Comparison of ENCODE assay signal across 7 mouse cellular contexts in genomic region chr7:4145552-4146190, GRCm38 (mm10). TPM values are rescaled to one million over a fixed set of nuclear protein-coding genes. Genes with fewer than 3 reads are reported as not detected.
DNase-seq lines count a peak whose midpoint lies in the region; ATAC-seq and TF ChIP-seq lines count a peak whose summit lies in the region.

No protein-coding gene starts in this region.

- no peak overlapping the region; the same call in 1 of the 2 replicates for H3K27ac ChIP-seq in layer of hippocampus, adult 2 months
- no peak overlapping the region for H3K27ac ChIP-seq in liver, embryonic 14.5 days

- no peak for DNase-seq in layer of hippocampus, adult 2 months (ENCODE audit: low spot score in 2 of 2)
- no peak for DNase-seq in layer of hippocampus, adult 9-10 months (ENCODE audit: low spot score)
- peak; percentile 78 for DNase-seq in ES-CJ7 (ENCODE audit: low read depth, low spot score)
- peak; percentile 82 for DNase-seq in adrenal gland, adult 2 months
- peak in 1 of 3 experiments; percentile 27 for DNase-seq in liver, embryonic 14.5 days (ENCODE audit: low read depth in 3 of 3, low spot score in 3 of 3)
- DNase-seq in spleen, postnatal 4 days (ENCODE audit: low spot score in 2 of 2): peak; percentile 52 to 78

- H3K4me1 ChIP-seq in liver, embryonic 14.5 days (replicated peaks; ENCODE audit: control insufficient read depth in 2 of 2, insufficient read depth in 2 of 2, low read length in 1 of 2): peaks cover 0 to 7% of the 10 kb centered on the region in 2 experiments

- no peaks in the 10 kb centered on the region for H3K27me3 ChIP-seq in liver, embryonic 14.5 days (ENCODE audit: control insufficient read depth, insufficient read depth, low read length)

- 61% methylated on average over 6 of the region's 6 CpGs for WGBS in liver, embryonic 14.5 days (ENCODE audit: insufficient replicate concordance)

- peaks cover 73% of the 10 kb centered on the region for H3K36me3 ChIP-seq in liver, embryonic 14.5 days (replicated peaks; ENCODE audit: control insufficient read depth, insufficient read depth, low read depth)

- no peak overlapping the region for H3K4me2 ChIP-seq in liver, embryonic 14.5 days (ENCODE audit: low read depth)

- 0 out of 2 replicates have a peak, but pooled peaks have one; percentile 26 for ATAC-seq in erythroblast, adult 5-6 weeks (replicated peaks; ENCODE audit: low FRiP score, poor library complexity, severe bottlenecking)
- ATAC-seq in liver, embryonic 14.5 days (ENCODE audit: insufficient read depth): no peak

- peak; percentile 92 for TF ChIP-seq CTCF in layer of hippocampus, adult 2 months (conservative IDR thresholded peaks at IDR 0.05)
- TF ChIP-seq CTCF in liver, embryonic 14.5 days (IDR thresholded peaks at IDR 0.05; ENCODE audit: low read depth): peak; percentile 93

- H3K9ac ChIP-seq in liver, embryonic 14.5 days (replicated peaks): no peak overlapping the region

- H3K4me3 ChIP-seq in layer of hippocampus, adult 2 months: no peak overlapping the region
- no peak overlapping the region for H3K4me3 ChIP-seq in liver, embryonic 14.5 days (ENCODE audit: insufficient read depth in 1 of 2, low read depth in 2 of 2, low read length in 2 of 2)

- TF ChIP-seq EP300 in liver, embryonic 14.5 days (IDR thresholded peaks at IDR 0.05; ENCODE audit: low read depth): no peak

- no peaks in the 10 kb centered on the region for H3K9me3 ChIP-seq in liver, embryonic 14.5 days (ENCODE audit: control insufficient read depth, low read length)

RNA-seq across cellular contexts. Expression of gene Leng9, which starts 4.5 kb away (rescaled TPM):
- 1 to 10 TPM; 5.6 to 6.6 TPM for total RNA-seq in layer of hippocampus, adult 2 months (2021)
- total RNA-seq in adrenal gland, adult 2 months (2021): 1 to 10 TPM; 8.7 to 9.6 TPM
- polyA plus RNA-seq in adrenal gland, adult 2 months (2012; rRNA removed): 13.4 and 14.8 TPM in 2 replicates
- total RNA-seq in erythroblast, adult 5-6 weeks (2015; ENCODE audit: low replicate concordance): not detected in 2 replicates
- 0.77 and 1.7 TPM in 2 replicates for total RNA-seq in erythroblast, adult 5-6 weeks (2017; ENCODE audit: low replicate concordance)
- 0.61 and 0.71 TPM in 2 replicates for polyA plus RNA-seq in liver, embryonic 14.5 days (2012; rRNA removed)
- 0.44 and 0.56 TPM in 2 replicates for polyA plus RNA-seq in liver, embryonic 14.5 days (2014; fragmentation: Nextera tagmentation; extraction: Ambion mirVana)

RNA-seq across cellular contexts. Expression of gene Leng8, which starts 8.8 kb away (rescaled TPM):
- total RNA-seq in layer of hippocampus, adult 2 months (2021): 100 to 1,000 TPM; 189 to 218 TPM
- 100 to 1,000 TPM in 1 of 2 experiments, 10 to 100 TPM in 1; 80.7 to 112 TPM for total RNA-seq in adrenal gland, adult 2 months (2021)
- polyA plus RNA-seq in adrenal gland, adult 2 months (2012; rRNA removed): 446 and 516 TPM in 2 replicates
- total RNA-seq in erythroblast, adult 5-6 weeks (2015; ENCODE audit: low replicate concordance): 147 and 153 TPM in 2 replicates
- 144 and 160 TPM in 2 replicates for total RNA-seq in erythroblast, adult 5-6 weeks (2017; ENCODE audit: low replicate concordance)
- 52.6 and 61.1 TPM in 2 replicates for polyA plus RNA-seq in liver, embryonic 14.5 days (2012; rRNA removed)
- polyA plus RNA-seq in liver, embryonic 14.5 days (2014; fragmentation: Nextera tagmentation; extraction: Ambion mirVana): 12.5 and 13.7 TPM in 2 replicates

RNA-seq across cellular contexts. Expression of gene Cdc42ep5, which starts 19.0 kb away (rescaled TPM):
- total RNA-seq in layer of hippocampus, adult 2 months (2021): 1 to 10 TPM; 1.1 to 1.7 TPM
- 10 to 100 TPM; 26.1 to 36.9 TPM for total RNA-seq in adrenal gland, adult 2 months (2021)
- polyA plus RNA-seq in adrenal gland, adult 2 months (2012; rRNA removed): 108 and 143 TPM in 2 replicates
- not detected in 2 replicates for total RNA-seq in erythroblast, adult 5-6 weeks (2015; ENCODE audit: low replicate concordance)
- total RNA-seq in erythroblast, adult 5-6 weeks (2017; ENCODE audit: low replicate concordance): not detected in 2 replicates
- polyA plus RNA-seq in liver, embryonic 14.5 days (2012; rRNA removed): 6.1 and 8.4 TPM in 2 replicates
- polyA plus RNA-seq in liver, embryonic 14.5 days (2014; fragmentation: Nextera tagmentation; extraction: Ambion mirVana): 6.7 TPM in 2 replicates

RNA-seq across cellular contexts. Expression of gene Ttyh1, which starts 26.5 kb away (rescaled TPM):
- total RNA-seq in layer of hippocampus, adult 2 months (2021): 100 to 1,000 TPM; 526 to 562 TPM
- 1 to 10 TPM; 1.5 to 3.4 TPM for total RNA-seq in adrenal gland, adult 2 months (2021)
- 13.3 and 24.3 TPM in 2 replicates for polyA plus RNA-seq in adrenal gland, adult 2 months (2012; rRNA removed)
- total RNA-seq in erythroblast, adult 5-6 weeks (2015; ENCODE audit: low replicate concordance): not detected in 2 replicates
- 0.28 and 3.0 TPM in 2 replicates for total RNA-seq in erythroblast, adult 5-6 weeks (2017; ENCODE audit: low replicate concordance)
- 0.11 and 0.36 TPM in 2 replicates for polyA plus RNA-seq in liver, embryonic 14.5 days (2012; rRNA removed)
- polyA plus RNA-seq in liver, embryonic 14.5 days (2014; fragmentation: Nextera tagmentation; extraction: Ambion mirVana): 0.23 and 0.24 TPM in 2 replicates

Comparison
In these comparisons a context has a peak if more than half of its experiments do, and no peak if none do; other contexts are left out.
1. DNase-seq: peak in ES-CJ7 (single experiment), adrenal gland, adult 2 months (single experiment) and spleen, postnatal 4 days (2 of 2); none in layer of hippocampus, adult 2 months (0 of 2) and layer of hippocampus, adult 9-10 months (single experiment).
2. RNA of gene Cdc42ep5, which starts 19.0 kb away (total RNA-seq): 26.1 to 36.9 TPM in adrenal gland, adult 2 months; 1.1 to 1.7 TPM in layer of hippocampus, adult 2 months and not detected in erythroblast, adult 5-6 weeks; every median in the first group is over 10 times any median in the second.